Mouse (Mus musculus) stomach, postnatal 0 days (tissue): ENCODE measurements around the gene Snapc5.

ENCODE experiments used
- CTCF ChIP-seq: IDR thresholded peaks from 2 replicates; pipeline ENCODE4 v1.5.1; 2016; ENCODE audit warnings: antibody characterized with exemption, low read depth, mild to moderate bottlenecking, moderate library complexity
- EP300 ChIP-seq: optimal IDR thresholded peaks from 2 replicates; pipeline ENCODE3; 2016; ENCODE audit warnings: antibody characterized with exemption

- TF ChIP-seq CTCF (no peak), EP300 (no peak)
These were observed 40.2 kb downstream of the Snapc5 start for GRCm38 (mm10) chr9:64219305-64219704.
